Mouse (Mus musculus) cerebellum, adult 11 months (tissue): ENCODE data around the gene Aldh6a1.

Experiments used
- DNase-seq: peaks from one replicate; pipeline ENCODE4 v3.0.0; 2022

The Aldh6a1 gene

GRCm38 (mm10) chr12:84450718-84451646, at the start of gene Aldh6a1, which contains the start of gene Lin52:
Aldh6a1 (minus strand) TSS chr12:84451004.
Lin52 (plus strand) TSS chr12:84451422.
- peak; percentile 93 for DNase-seq

- no peak for DNase-seq
Observed at GRCm38 (mm10) chr12:84496795-84497194, 46.0 kb upstream of the Aldh6a1 start.

GRCm38 (mm10) chr12:84487324-84488056, 36.7 kb upstream of the Aldh6a1 start:
- DNase-seq, result no peak

- no peak for DNase-seq
Observed at GRCm38 (mm10) chr12:84482778-84483585, 32.2 kb upstream of the Aldh6a1 start.

GRCm38 (mm10) chr12:84481251-84481650, 30.4 kb upstream of the Aldh6a1 start:
- DNase-seq, result no peak

GRCm38 (mm10) chr12:84478937-84479336, 28.1 kb upstream of the Aldh6a1 start:
- no peak for DNase-seq

GRCm38 (mm10) chr12:84468701-84469100, 17.9 kb upstream of the Aldh6a1 start:
- no peak for DNase-seq

- no peak for DNase-seq
Observed at GRCm38 (mm10) chr12:84462856-84463255, 12.1 kb upstream of the Aldh6a1 start.

GRCm38 (mm10) chr12:84461416-84461815, 10.6 kb upstream of the Aldh6a1 start:
- DNase-seq, result no peak

- no peak for DNase-seq
Observed at GRCm38 (mm10) chr12:84459845-84460244, 9.0 kb upstream of the Aldh6a1 start.

GRCm38 (mm10) chr12:84456911-84457310, 6.1 kb upstream of the Aldh6a1 start:
- DNase-seq, result no peak

- peak; percentile 17 for DNase-seq
Observed at GRCm38 (mm10) chr12:84451801-84452200, 997 bp upstream of the Aldh6a1 start.

- no peak for DNase-seq
Observed at GRCm38 (mm10) chr12:84450351-84450717, 470 bp downstream of the Aldh6a1 start.

GRCm38 (mm10) chr12:84449887-84450286, 917 bp downstream of the Aldh6a1 start:
- no peak for DNase-seq

- DNase-seq, result no peak
Observed at GRCm38 (mm10) chr12:84448181-84448580, 2.6 kb downstream of the Aldh6a1 start.

- DNase-seq, result no peak
Observed at GRCm38 (mm10) chr12:84447386-84447785, 3.4 kb downstream of the Aldh6a1 start.

- no peak for DNase-seq
Observed at GRCm38 (mm10) chr12:84442526-84442925, 8.3 kb downstream of the Aldh6a1 start.

- DNase-seq, result no peak
Observed at GRCm38 (mm10) chr12:84438697-84439096, 12.1 kb downstream of the Aldh6a1 start.

GRCm38 (mm10) chr12:84429825-84430224, 21.0 kb downstream of the Aldh6a1 start:
- no peak for DNase-seq

GRCm38 (mm10) chr12:84423990-84424389, 26.8 kb downstream of the Aldh6a1 start:
- no peak for DNase-seq

- DNase-seq, result no peak
Observed at GRCm38 (mm10) chr12:84417605-84417922, 33.2 kb downstream of the Aldh6a1 start.

GRCm38 (mm10) chr12:84416834-84417604, 33.8 kb downstream of the Aldh6a1 start, which contains the start of gene Rnf113a2:
Rnf113a2 (plus strand) TSS chr12:84417196.
- peak; percentile 75 for DNase-seq
